Mouse (Mus musculus) testis, adult 2 months (tissue): ENCODE data around the gene Tulp2. TPM values are rescaled to one million over a fixed set of nuclear protein-coding genes. Genes with fewer than 3 reads are reported as not detected.
"Not testable (repeated sequence)": the region's sequence is repeated elsewhere in the genome, so short reads cannot be mapped to it uniquely, and the experiment has no call there.

Experiments used
- H3K27ac ChIP-seq: fragments of 200-500 bp; 2 replicates; pipeline ENCODE4 v1.5.1; 2012; ENCODE audit warnings: low read depth, low read length; ENCODE audit not compliant: control insufficient read depth, insufficient read depth
- H3K27me3 ChIP-seq: fragments of 200-500 bp; 2 replicates; pipeline ENCODE4 v1.6.1; 2012; ENCODE audit warnings: mild to moderate bottlenecking, low read length, moderate library complexity; ENCODE audit not compliant: control insufficient read depth, insufficient read depth
- H3K36me3 ChIP-seq: fragments of 200-500 bp; 2 replicates; pipeline ENCODE4 v1.6.1; 2012; ENCODE audit warnings: mild to moderate bottlenecking, low read length; ENCODE audit not compliant: control insufficient read depth, insufficient read depth
- H3K4me1 ChIP-seq: fragments of 200-500 bp; 2 replicates; pipeline ENCODE4 v1.6.1; 2012; ENCODE audit warnings: low read length; ENCODE audit not compliant: control insufficient read depth, insufficient read depth
- H3K4me3 ChIP-seq: fragments of 200-500 bp; 2 replicates; pipeline ENCODE4 v1.5.1; 2012; ENCODE audit warnings: low read depth, mild to moderate bottlenecking, low read length, moderate library complexity, mixed read lengths; ENCODE audit not compliant: control insufficient read depth
- CTCF ChIP-seq: fragments of 200-500 bp; IDR thresholded peaks from 2 replicates; pipeline ENCODE4 v1.5.1; 2012; ENCODE audit warnings: low read depth, mild to moderate bottlenecking, inconsistent platforms, low read length, moderate library complexity; ENCODE audit not compliant: control insufficient read depth, insufficient read depth, insufficient replicate concordance
- POLR2A ChIP-seq: fragments of 200-500 bp; IDR thresholded peaks from 2 replicates; pipeline ENCODE4 v1.6.1; 2012; ENCODE audit warnings: low read depth, mild to moderate bottlenecking, inconsistent platforms, low read length, moderate library complexity; ENCODE audit not compliant: control insufficient read depth
- polyA plus RNA-seq: library from polyadenylated mRNA; depleted of rRNA; stranded (reverse); fragments of >200 nt; gene quantifications from 2 replicates; pipeline ENCODE4 v1.2.3, GENCODE M21; 2012

Gene Tulp2
- polyA plus RNA-seq, 1 experiment = 879 TPM

- H3K27me3 ChIP-seq = no peaks in the 10 kb centered on the region
- no peaks in the 10 kb centered on the region for H3K36me3 ChIP-seq
- TF ChIP-seq POLR2A = no peak
- no peak for TF ChIP-seq CTCF
- H3K27ac ChIP-seq = no peak overlapping the region
- H3K4me1 ChIP-seq = peaks cover 26% of the 10 kb centered on the region
- no peak overlapping the region for H3K4me3 ChIP-seq
Measured at GRCm38 (mm10) chr7:45455932-45456696, 25.6 kb upstream of the Tulp2 start.

DNA sequence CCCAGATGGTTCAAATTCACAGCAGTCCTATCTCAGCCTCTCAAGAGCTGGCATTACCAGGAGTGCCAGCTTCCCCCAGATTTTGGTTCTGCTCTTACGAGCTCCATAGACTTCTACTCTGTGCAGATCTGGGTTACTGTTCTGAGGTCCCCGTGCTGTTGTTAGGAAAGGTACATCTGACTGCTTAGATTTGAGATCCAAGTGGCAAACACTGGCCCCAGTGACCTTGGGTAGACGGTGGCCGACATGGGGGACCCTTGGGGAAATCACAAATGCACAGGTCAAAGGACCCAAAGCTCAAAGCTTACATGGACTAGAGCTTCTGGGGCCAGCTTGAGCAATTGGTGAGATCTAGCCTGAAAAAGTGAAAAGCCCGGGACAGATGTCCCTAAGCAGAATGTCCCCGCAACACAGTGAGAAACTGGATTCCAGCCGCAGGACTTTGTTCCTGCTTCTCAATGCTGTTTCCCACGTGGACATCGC lies 24.9 kb upstream of the Tulp2 start:
- no peaks in the 10 kb centered on the region for H3K36me3 ChIP-seq
- TF ChIP-seq CTCF (no peak), POLR2A (no peak)
- H3K27ac ChIP-seq = no peak overlapping the region
- H3K27me3 ChIP-seq = no peaks in the 10 kb centered on the region
- peaks cover 22% of the 10 kb centered on the region for H3K4me1 ChIP-seq
- H3K4me3 ChIP-seq = no peak overlapping the region

GRCm38 (mm10) chr7:45457204-45458060 lies 24.2 kb upstream of the Tulp2 start:
- Histone ChIP-seq H3K27ac (no peak overlapping the region), H3K27me3 (no peaks in the 10 kb centered on the region), H3K4me3 (no peak overlapping the region), H3K36me3 (no peaks in the 10 kb centered on the region), H3K4me1 (peaks cover 21% of the 10 kb centered on the region)
- TF ChIP-seq POLR2A (no peak), CTCF (no peak)

DNA sequence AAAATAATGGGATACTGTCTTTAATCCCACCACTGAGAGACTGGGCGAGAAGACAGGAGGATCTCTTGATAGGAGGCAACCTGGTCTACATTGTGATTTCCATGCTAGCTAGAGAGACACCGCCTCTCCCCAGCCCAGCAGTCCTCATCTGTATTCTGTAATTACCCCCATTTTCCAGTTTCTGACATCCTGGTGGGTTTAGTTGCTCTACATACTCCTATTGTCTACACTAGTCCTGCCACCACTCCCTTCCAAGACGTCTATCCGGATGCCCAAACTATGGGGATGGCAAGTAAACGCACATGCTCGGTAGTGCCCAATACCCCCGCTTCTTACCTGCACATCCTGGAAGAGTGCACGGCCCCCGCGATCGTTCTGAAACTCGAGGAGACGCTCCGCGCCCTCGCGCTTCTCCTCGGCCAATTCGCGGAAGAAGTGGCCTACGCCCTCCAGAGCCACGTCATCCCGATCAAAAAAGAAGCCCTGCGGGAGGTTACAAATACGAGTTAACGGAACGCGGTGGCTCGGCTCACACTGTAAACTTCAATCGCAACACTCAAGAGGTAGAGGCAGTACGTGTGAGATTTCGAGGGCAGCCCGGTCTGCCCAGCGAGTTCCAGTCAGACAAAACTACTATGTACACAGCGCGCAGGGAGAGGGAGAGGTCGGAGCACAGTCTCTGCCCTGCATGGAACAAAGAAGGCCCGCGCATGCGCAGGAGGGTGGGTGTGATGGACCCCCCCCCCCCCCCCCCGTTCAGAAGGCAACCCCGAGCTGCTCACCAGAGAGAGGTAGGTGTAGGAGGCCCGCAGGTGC lies 22.7 kb upstream of the Tulp2 start:
- Histone ChIP-seq H3K27me3 (no peaks in the 10 kb centered on the region), H3K36me3 (no peaks in the 10 kb centered on the region), H3K27ac (peak overlapping the region; percentile 61), H3K4me3 (peak overlapping the region; percentile 91), H3K4me1 (peaks cover 21% of the 10 kb centered on the region)
- no peak for TF ChIP-seq POLR2A
- TF ChIP-seq CTCF = no peak

DNA sequence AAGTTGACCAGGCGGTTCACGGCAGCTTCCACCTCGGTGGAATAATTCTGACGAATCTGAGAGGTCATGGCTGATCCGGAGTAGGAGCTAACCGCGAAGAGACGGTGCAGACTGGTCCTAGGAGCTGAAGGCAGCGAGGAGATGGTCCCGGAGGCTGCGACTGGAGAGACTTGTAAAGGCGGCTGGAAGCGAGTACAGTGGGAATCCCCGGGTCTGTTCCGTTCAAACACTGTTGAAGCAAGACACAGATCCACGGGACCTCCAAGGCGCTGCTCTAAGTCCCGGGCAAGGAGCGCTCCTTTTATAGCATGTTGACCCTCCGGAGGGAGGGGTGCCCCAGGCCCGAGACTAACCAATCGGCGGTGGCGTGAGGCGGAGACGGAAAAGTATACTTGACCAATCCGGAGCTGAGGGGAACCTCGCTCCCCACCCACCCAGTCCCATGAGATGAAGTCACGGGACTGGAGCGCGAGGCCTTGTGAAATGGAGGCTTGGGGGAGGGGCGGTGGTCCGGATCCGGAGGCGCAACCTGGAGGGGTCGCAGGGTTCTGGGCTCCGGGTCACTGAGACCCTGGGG lies 22.0 kb upstream of the Tulp2 start, which contains the start of gene Ftl1:
Gene Ftl1 (minus strand): TSS at position 321 of the 577 bp plus-strand sequence.
- not testable (repeated sequence) for H3K27me3 ChIP-seq, H3K36me3 ChIP-seq
- Histone ChIP-seq H3K27ac (peak within 1 kb of the TSS; percentile 85), H3K4me3 (peak within 1 kb of the TSS; percentile 91), H3K4me1 (peaks cover 21% of the 10 kb centered on the region)
- peak; percentile 77 for TF ChIP-seq POLR2A

- Histone ChIP-seq H3K4me3 (no peak overlapping the region), H3K36me3 (no peaks in the 10 kb centered on the region), H3K27ac (peak overlapping the region; percentile 85), H3K4me1 (peaks cover 21% of the 10 kb centered on the region), H3K27me3 (no peaks in the 10 kb centered on the region)
- TF ChIP-seq POLR2A (no peak), CTCF (no peak)
Measured at GRCm38 (mm10) chr7:45460377-45460776, 21.3 kb upstream of the Tulp2 start.

- Histone ChIP-seq H3K27me3 (no peaks in the 10 kb centered on the region), H3K36me3 (no peaks in the 10 kb centered on the region), H3K4me3 (no peak overlapping the region), H3K27ac (peak overlapping the region; percentile 85), H3K4me1 (peaks cover 23% of the 10 kb centered on the region)
- no peak for TF ChIP-seq POLR2A
- TF ChIP-seq CTCF = no peak
Measured at GRCm38 (mm10) chr7:45460860-45461314, 20.8 kb upstream of the Tulp2 start.
